Mouse (Mus musculus): ENCODE data around the gene Phkb. TPM values are rescaled to one million over a fixed set of nuclear protein-coding genes. Genes with fewer than 3 reads are reported as not detected.

Gene Phkb
- total RNA-seq, 2 experiments from 2014 or later, result 229 to 257 TPM

DNA sequence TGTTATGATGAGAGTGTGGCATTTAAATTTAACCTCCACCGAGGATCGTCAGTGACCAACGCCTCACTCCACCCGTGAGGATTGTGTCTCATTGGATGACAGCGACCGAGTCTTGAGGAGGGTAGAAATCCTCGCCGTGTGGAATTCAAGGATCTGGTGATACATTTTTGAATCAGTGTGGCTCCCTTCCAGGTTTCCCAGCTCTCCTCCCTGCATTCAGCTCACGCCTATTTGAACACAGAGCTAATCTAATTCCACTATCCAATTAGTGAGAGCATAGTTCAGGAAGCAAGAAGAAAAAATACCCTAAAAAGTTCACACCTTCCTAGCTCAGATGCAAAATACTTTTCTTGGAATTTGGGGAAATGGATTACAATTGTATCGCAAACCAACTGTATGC is 249.9 kb downstream of the Phkb start:
- no peak for DNase-seq

Other genes with a start within 250 kb of the Phkb start
- 1 to 10 TPM; 1.2 to 1.3 TPM for gene Neto2, start 140.0 kb upstream of the Phkb start, total RNA-seq (2021)
- gene Itfg1, start within 50 bp of the Phkb start, total RNA-seq (2021), result 10 to 100 TPM; 32.7 to 34.1 TPM

Measured in gastrocnemius, postnatal 25 days (tissue).